Mouse (Mus musculus) kidney, adult 11 months (tissue): ENCODE measurements around the gene Stx1a.
"Not testable (repeated sequence)": the region's sequence is repeated elsewhere in the genome, so short reads cannot be mapped to it uniquely, and the experiment has no call there.

Source experiments
- DNase-seq: peaks from one replicate; pipeline ENCODE4 v3.0.0; 2022

The Stx1a gene

DNA sequence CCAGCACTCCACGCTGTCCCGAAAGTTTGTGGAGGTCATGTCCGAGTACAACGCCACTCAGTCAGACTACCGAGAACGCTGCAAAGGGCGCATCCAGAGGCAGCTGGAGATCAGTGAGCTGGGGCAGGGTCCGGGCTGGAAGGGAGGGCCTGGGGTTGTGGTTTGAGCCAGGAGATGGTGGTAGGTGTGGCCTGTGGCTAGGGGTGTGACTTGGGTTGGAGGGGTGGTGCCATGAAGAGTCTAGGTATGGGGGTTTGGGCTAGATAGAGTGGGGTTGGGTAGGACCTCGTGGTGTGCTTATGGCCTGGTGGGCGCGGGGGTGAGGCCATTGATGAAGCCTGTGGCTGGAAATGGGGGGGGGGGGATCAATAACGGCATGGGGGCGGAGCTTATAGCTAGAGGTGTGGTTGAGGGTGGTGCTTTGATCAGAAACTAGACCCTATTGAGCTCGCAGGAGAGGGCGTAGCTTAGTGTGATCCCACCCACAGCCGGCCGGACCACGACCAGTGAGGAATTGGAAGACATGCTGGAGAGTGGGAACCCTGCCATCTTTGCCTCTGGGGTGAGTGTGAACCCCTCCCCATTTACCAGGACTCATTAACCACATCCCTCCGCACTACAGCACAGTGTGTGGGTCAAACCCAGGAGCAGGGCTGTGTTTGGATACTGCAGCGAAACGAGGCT, 19.0 kb downstream of the Stx1a start:
- no peak for DNase-seq

DNA sequence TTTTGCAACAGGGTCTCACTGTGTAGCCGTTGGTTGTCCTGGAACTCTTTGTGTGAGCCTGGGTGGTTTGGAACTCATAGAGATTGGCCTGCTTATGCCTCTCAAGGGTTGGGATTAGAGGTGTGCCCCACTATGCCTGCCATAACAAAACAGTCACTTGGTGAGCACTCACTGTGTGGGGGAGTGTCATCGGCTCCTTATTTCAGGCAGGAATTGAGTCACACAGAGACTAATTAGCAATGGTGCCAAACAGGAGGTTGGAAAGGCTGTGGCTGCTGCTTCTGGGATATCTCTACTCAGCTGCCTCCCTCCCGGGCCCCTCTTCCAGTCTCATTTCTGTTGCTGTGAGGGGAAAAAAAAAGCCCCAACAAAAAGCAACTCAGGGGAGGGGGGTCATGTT, 21.3 kb downstream of the Stx1a start:
- DNase-seq: no peak

DNA sequence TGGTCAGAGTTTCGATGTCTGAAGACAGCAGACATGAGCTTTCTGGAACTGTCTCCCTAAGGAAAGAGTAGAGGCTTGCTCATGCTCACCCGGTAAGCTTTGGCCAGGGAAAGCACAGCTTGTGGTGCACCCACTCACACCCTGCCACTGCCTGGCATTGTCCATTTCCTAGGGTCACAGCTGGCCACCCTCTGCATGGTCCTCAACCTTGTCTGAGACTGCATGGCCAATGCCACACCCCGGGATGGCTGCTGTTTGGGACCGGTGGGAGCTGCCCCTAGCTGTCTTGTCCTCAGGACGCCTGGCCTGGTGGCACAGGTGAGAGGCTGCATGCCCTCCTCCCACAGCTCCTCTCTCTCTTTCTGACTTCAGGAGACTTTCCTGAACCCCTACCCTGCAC, 25.3 kb downstream of the Stx1a start:
- no peak for DNase-seq

DNA sequence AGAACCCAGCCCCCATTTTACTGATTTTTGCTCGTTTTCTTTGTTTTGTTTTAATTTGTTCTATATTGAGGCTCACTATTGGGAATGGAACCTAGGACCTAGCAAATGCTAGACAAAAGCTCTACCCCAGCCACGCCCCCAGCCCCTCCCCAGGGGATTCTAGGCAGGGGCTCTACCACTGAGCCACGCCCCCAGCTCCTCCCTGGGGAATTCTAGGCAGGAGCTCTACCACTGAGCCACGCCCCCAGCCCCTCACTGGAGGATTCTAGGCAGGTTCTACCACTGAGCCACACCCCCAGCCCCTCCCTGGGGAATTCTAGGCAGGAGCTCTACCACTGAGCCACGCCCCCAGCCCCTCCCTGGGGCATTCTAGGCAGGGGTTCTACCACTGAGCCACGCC, 26.0 kb downstream of the Stx1a start:
- DNase-seq: not testable (repeated sequence)

DNA sequence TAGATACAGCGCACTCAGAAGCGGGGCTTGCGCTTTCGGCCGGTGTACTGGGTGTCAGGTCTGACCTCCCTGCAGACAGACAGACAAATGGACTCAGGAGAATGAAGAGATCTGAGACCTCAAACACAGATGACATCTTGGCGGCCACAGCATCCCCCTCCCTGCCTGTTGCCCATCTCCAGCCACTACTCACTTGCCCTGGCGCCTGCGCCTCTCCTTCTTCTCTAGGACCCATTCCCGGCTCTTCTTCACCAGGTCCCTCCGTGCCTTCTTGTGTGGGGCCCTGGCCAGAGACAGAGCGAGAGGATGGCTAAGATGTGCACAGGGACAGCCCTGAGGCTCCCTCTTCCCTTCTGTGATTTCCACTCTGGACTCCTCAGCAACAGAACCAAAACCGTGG, 30.1 kb downstream of the Stx1a start:
- no peak for DNase-seq

DNA sequence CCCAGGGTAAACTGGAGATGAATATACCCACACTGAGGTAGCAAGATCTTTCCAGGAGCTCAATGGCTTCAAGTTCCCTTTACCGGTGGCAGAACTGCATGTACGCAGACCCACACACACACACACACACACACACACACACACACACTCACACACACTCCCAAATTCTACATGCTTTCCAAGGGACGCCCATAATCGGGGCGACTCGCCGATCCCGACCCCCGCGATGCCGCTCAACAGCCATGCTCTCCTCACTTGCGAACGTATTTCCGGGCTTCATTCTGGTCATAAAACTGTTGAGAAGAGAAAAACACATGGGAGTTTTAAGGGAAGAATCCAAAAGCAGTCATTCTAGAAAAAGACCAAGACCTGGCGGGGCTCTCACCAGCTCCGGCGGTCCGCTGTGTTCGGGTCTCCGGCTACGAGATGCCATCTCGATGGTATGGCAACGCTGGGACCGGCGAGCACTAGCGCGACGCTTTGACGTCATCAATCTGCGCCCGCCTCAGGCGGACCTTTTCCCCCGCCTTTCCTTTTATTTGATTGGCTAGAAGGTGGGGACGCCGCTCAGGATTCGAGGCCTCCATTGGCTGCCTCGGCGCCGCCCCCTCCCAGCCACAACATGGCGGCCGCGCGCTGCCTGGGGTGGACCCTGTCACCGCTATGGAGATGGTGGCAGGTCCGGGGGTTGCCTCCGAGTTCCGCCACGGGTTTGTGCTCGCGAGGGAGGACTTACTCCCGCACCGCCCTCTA, 40.5 kb downstream of the Stx1a start, which contains the start of gene Dnajc30:
Dnajc30 (plus strand) TSS at position 574 of the 753 bp plus-strand sequence.
- peak; percentile 96 for DNase-seq

DNA sequence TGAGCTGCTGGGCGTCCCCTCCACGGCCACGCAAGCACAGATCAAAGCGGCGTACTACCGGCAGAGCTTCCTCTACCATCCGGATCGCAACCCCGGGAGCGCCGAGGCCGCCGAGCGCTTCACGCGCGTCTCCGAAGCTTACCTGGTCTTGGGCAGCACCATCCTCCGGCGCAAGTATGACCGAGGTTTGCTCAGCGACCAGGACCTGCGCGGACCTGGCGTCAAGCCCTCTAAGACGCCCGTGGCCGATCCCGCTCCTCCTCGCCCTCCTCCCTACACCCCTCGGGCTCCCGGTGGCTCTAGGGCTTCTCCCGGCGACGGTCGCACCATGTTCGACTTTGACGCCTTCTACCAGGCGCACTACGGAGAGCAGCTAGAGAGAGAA, 41.1 kb downstream of the Stx1a start:
- DNase-seq: no peak

DNA sequence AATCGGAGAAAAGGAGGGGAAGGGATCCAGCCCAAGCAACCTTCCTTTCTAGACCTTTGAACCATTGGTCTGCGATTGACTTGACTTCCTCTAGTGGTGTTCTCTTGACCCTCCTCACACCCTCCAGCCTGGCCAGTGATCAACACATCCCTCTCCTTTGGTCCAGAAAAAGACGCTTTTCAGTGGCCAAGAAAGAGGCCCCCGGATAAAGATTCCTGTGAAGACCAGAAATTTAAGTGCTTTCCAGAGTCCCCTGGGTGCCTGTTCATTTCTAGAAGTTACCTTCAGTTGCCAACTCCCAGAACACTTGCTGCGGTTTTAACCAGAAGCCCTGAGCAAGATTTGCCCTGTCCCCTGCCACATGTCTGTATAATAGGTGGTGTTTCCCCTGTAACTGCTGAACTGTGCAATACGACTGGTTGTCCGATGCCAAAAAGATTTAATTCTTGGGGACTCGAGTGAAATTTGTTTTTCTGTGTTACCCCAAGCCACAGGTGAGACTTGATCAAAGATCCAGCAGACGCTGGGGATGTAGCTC, 41.7 kb downstream of the Stx1a start, which contains the start of gene Bud23:
Bud23 (minus strand) TSS at position 51 of the 538 bp plus-strand sequence.
- DNase-seq: not testable (repeated sequence)

DNA sequence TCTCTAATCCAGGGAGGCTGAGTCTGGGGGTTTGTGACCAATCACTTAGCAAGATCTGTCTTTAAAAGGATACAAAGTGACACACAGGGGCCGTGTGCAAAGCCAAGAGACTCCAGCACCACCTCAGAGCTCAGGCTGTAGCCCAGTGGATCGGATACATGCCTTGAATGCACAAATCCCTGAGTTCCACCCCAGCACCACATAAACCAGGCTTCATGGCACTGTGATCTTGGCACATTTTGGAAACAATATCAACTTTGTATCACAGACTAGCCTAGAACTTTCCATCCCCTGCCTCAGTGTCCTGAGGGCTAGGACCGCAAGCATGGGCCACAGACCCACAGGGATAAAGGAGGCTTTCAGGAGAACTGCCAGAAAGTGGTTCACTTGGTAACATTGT, 42.7 kb downstream of the Stx1a start:
- no peak for DNase-seq

DNA sequence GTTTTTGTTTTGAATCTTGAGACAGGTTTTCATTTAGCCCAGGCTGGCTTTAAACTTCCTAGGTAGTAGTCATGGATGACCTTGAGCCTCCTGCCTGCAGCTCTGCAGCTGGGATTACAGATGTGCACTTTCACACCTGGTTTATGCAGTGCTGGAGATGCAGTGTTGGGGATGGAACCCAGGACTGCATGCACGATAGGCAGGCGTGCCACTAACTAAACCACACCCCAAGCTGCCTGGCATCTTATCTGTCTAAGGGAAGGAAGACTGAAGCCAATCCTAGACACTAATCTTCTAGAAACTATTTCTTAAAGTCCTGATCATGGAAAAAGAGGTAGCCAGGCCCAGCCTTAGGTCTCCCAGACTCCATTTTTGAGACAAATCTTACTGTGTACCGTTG, 47.2 kb downstream of the Stx1a start:
- no peak for DNase-seq

DNA sequence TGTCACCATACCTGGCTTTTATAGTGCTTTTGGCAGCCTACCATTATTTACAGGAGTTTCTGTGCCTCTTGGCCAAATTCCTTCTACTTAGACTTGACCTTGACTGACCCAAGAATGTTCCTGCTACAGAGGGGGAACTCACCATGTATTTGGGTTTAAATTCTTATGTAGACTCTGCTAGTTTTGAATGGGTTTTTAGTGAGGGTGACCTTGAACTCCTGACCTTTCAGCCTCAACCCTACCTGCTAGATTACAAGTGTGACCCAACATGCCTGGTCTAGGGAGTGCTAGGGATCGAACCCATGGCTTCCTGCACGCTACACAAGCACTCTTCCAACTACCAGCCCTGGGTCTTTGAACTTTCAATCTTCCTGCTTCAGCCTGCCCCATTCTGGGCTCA, 48.8 kb downstream of the Stx1a start:
- DNase-seq: no peak

DNA sequence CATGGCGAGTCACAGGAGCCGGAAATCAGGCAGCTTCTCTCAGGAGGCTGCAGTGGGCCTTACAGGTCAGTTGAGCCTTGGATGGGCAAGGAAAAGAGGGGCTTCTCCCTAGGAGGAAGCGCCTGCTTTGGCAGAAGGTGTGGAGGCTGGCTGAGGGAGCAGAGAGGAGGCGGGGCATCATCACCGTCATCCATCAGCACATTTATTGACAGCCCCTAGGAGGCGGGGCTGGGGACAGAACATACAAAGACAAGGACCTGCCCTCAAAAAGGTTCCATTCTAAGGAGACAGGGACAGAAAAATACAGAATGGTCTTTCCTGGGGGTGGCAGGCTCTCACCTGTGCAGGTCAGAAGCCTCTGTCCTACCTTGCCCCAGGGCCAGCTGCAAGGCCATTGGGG, 49.4 kb downstream of the Stx1a start:
- DNase-seq: no peak

DNA sequence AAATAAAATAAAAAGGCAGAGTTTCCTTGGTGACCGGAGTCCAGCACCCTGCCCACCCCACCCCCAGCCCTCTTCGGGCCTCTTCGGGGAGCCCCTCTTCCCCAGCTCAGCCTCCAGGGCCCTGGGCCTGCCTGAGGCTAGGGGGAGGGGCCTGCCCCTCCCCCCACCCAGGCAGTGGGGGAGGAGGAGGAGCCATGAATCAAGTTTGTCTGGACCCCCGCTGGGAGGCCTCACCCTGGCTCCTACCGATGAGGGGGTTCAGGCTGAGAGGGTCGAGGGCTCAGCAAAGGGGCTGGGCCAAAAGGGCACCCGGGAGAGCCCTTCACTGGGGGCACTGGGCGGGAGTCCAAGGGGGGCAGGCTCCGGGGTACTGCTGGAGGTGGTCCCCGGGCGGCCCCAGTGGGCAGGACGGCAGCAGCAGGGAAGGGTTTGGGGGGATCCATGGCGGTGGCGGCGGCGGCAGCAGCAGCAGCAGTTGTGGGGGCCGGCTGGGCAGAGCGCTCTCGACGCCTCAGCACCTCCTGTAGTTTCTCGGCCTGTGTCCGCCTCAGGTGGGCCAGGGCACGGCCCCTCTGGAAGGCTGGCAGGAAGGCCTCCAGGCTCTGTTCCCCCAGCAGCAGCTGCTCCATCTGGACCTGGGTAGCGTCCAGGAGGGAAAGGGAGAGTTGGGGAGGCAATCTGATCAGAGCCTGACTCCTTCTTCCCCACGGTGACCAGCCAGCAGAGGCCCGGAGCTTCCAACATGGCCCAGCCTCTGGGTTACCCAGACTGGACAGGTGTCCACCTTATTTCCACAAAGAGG, 50.3 kb downstream of the Stx1a start:
- no peak for DNase-seq

DNA sequence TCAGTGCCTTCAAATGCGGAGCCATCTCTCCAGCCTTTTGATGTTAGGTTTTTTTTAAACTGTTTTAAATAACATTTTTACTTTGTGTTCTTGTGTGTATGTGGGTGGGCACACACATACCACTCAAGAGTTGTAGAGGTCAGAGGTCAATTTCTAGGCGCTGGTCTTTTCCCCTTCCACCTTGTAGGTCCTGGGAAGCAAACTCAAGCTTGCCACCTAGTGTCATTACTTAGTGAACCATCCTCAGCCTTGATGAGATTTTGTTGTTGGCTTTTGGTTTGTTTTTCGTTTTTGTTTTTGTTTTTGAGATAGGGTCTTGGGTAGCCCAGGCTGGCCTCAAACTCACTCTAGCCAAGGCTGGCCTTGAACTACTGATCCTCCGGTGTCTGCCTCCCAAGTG, 52.4 kb downstream of the Stx1a start:
- DNase-seq: no peak

DNA sequence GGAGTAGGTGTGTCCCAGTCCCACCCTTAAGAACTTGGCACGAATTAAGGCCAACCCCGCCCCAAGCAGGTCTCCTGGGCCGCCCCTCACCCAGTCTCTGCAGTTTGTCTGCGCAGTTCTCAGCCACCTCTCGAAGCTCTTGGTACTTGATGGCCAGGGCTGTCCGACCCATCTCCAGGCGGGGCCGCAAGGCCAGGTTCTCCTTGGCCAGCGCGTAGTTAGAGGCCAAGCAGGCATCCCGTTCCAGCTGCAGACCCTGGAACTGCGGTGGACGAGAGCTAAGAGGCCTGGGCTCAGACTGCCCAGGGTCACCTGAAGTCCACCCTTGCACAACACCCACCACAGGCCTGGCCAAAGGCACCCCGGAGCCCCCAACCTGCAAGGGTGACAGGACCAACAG, 53.1 kb downstream of the Stx1a start:
- DNase-seq: peak; percentile 39

DNA sequence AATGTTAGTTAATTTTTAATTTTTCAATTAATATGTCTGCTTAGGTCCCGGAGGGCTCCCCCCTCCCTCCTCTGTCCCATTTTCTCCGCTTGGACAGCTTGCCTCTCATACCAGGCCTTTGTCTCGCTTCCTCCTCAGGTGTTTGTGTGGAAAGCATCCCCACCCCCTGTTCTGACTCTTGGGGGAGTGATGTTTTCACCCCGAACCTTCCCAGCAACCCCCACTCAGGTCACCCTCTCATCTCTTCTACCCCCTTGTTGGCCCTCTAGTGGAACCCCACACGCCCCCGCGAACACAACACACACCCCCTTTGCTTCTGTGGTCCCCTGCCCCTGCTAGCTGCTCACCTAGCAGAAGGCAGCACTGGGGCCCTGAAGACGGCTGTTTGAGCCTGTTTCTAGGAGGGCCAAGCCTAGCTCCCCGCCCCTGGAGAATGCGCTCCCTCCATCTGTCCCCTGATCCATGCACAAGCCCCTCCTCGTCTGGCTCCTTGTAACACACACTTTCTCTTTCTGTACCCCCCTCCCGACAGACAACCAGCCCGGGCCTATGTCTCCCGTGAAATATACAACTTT, 53.7 kb downstream of the Stx1a start:
- DNase-seq: peak; percentile 83

DNA sequence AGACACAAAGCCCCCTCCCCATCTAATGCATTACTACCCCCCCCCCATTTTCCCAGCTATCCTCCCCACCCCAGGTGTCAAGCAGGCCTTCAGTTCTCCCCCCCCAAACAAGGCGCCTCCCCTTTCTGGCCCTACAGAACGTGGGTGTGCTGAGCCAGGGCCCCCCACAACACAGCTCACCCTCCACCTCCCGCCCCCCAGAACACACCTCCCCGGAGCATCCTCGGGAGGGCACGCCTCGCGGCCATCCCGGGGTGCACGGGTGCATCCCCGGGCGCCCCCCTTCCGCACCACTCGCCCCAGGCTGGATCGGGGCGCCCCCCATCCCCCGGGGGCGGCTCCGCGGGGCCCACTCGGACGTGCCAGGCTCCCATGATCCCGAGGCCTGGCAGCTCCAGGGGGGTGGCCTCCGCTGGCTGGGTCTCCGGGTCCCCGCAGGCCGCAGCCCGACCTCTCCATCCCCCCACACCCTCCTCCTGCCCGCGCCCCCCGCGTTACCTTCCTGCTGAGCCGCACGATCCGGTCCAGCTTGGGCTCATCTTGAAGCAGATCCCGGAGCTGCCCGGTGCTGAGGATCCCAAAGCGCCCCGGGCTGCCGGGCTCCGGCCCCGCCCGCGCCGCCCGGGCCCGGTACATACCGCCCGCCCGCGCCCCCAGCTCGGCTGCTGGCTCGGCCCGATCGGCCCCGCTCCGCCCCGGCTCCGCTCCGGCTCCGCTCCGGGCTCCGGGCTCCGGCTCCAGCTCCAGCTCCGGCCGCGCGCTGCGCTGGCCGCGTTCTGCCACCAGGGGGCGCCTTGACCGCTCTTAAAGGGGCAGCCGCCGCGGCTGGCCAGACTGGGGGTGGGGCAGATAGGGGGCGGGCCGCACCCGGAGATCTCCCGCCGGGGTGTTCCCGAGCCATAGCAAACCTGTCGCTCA, 54.5 kb downstream of the Stx1a start, which contains the start of gene Vps37d:
Vps37d (minus strand) TSS at position 703 of the 918 bp plus-strand sequence.
- peak; percentile 84 for DNase-seq

DNA sequence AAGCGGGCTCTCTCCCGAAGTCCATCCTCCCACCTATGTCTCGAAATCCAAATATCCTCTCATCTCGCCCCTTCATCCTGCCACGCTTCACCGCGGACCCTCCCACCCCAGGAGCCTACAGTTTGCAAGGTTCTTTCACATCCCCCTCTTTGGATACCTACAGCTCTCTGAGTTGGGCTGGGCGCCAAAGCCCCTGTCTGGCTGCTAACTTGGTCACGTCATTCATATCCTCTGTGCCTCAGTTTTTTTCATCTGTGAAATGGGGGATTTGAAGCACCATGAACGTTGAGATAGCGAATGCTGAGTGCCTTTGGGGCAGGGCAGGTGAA, 55.2 kb downstream of the Stx1a start:
- DNase-seq: no peak

DNA sequence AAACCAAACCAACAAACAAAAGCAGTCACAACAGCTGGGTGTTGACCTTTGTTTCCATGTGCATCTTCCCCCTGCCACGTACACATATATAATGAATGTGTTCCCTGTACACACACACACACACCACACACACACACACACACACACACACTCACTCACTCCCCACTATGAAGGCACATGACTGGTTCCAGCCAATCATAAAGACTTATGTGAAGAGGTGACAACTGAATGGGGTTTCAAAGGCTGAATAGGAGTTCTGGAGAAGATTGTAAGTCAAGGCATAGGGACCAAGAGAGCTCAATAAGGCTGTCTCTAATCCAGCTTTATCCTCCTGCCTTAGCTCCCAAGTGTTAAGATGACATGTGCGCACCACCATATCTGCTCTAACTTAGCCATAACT, 56.3 kb downstream of the Stx1a start:
- DNase-seq: no peak

DNA sequence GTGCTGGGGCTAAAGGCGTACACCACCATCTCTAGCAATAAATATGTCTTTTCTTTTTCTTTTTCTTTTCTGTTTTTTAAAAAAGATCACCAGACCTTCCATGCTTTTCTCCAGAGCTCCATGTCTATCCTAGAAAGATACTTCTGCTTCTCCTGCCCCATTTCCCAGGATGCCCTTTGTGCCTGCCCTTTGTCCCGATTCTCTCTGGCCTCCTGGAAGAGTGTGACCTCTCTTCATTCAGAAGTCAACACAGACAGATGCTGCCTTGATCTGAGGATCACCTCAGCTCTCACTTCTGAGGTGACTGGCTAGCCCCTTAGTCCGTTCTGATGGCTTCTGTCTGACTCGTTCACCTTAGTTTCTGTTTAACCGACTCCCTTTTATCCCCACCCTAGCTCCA, 57.3 kb downstream of the Stx1a start:
- no peak for DNase-seq

DNA sequence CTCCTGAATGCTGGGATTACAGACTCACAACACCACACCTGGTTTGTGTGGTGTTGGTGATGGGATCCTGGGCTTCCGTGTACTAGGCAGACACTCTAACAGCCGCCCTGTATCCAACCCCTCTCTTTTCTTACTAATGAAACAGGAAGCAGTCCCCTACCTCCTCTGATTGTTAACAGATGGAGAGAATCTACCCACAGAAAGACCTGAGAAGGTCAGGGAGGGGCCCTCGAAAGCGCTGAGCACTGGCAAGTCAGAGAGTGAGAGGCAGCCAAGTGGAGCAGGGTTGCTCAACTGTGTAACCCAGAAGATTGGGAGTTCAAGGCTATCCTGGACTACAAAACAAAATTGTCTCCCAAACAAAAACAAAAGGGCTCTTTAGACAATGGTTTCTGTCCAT, 63.6 kb downstream of the Stx1a start:
- DNase-seq: no peak

DNA sequence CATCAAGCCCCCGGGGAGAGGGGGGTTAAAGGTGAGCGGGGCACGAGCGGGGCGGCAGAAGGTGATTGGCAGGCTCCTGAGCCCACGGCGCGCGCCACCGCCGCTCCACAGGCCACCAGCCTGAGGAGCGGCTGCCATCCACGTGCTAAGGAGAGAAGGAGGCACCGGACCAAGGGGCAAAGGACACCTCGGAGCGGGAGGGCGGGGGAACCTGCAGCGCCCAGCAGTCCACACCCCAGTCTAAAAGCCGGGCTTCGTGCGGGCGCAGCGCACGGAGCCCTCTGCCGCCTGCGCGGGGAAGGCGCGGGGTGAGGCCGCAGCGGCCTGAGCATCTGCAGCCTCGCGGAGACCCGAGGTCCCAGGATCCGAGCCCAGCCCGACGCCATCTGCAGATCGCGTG, 66.4 kb downstream of the Stx1a start, which contains the start of gene Mlxipl:
Mlxipl (plus strand) TSS at position 238 of the 400 bp plus-strand sequence.
- peak; percentile 83 for DNase-seq
